Mouse (Mus musculus) heart, embryonic 10.5 days (tissue): ENCODE results near the gene Zfp456. TPM values are rescaled to one million over a fixed set of nuclear protein-coding genes. Genes with fewer than 3 reads are reported as not detected.
"Not testable (repeated sequence)": the region's sequence is repeated elsewhere in the genome, so short reads cannot be mapped to it uniquely, and the experiment has no call there.

Experiments used
- DNase-seq: peaks from one replicate; pipeline ENCODE4 v3.0.0-alpha.2; 2017; ENCODE audit warnings: low spot score
- H3K27ac ChIP-seq: fragments of 300-500 bp; sonication (generic); 2 replicates; pipeline ENCODE4 v1.5.1; 2016; ENCODE audit warnings: mild to moderate bottlenecking
- H3K27me3 ChIP-seq: fragments of 300-500 bp; sonication (generic); 2 replicates; pipeline ENCODE4 v1.6.1; 2016; ENCODE audit warnings: mild to moderate bottlenecking; ENCODE audit not compliant: poor library complexity, insufficient read depth, severe bottlenecking
- H3K36me3 ChIP-seq: fragments of 300-500 bp; sonication (generic); 2 replicates; pipeline ENCODE4 v1.6.1; 2016; ENCODE audit warnings: mild to moderate bottlenecking, moderate library complexity
- H3K4me1 ChIP-seq: fragments of 300-500 bp; sonication (generic); 2 replicates; pipeline ENCODE4 v1.6.1; 2016; ENCODE audit warnings: mild to moderate bottlenecking
- H3K4me3 ChIP-seq: fragments of 300-500 bp; sonication (generic); 2 replicates; pipeline ENCODE4 v1.5.1; 2016; ENCODE audit warnings: mild to moderate bottlenecking, moderate library complexity
- H3K9me3 ChIP-seq: fragments of 300-500 bp; sonication (generic); 2 replicates; pipeline ENCODE4 v1.6.1; 2016; ENCODE audit warnings: mild to moderate bottlenecking, moderate library complexity
- WGBS: fragments of 180-500 bp; shearing (Covaris S2); methylation state at CpG from one replicate; pipeline ENCODE4 v1.1.7; 2016; 5-methylcytosine and 5-hydroxymethylcytosine counted together
- polyA plus RNA-seq: library from polyadenylated mRNA; unstranded; fragments of >200 nt; fragmentation: Nextera tagmentation; extraction: Ambion mirVana; gene quantifications from 2 replicates; pipeline ENCODE4 v1.2.1, GENCODE M21; 2016

Gene Zfp456
- polyA plus RNA-seq: 1.2 and 1.4 TPM in 2 replicates

GRCm38 (mm10) chr13:67375050-67375911 lies at the start of gene Zfp456, which contains the start of gene Gm28041:
Gene Zfp456 (minus strand): TSS chr13:67375810.
Gene Gm28041 (minus strand): TSS chr13:67375733.
- H3K36me3 ChIP-seq, H3K9me3 ChIP-seq, H3K4me1 ChIP-seq, H3K27me3 ChIP-seq: not testable (repeated sequence)
- 10% methylated on average over 14 of the region's 15 CpGs for WGBS
- DNase-seq: peak; percentile 92
- Histone ChIP-seq H3K4me3 (peak within 1 kb of the TSS; percentile 63), H3K27ac (peak within 1 kb of the TSS; percentile 64; the same call in 1 of the 2 replicates)

- not testable (repeated sequence) for H3K4me3 ChIP-seq, H3K4me1 ChIP-seq, H3K9me3 ChIP-seq, H3K36me3 ChIP-seq, H3K27me3 ChIP-seq, DNase-seq, H3K27ac ChIP-seq
- WGBS: 83% methylated on average over 2 of the region's 2 CpGs
These were observed 46.9 kb upstream of the Zfp456 start for GRCm38 (mm10) chr13:67422532-67422931.

GRCm38 (mm10) chr13:67421207-67421857 lies 45.7 kb upstream of the Zfp456 start, which contains the start of gene Zfp459:
Gene Zfp459 (minus strand): TSS chr13:67421418.
- 3% methylated on average over 22 of the region's 22 CpGs for WGBS
- peaks cover 3% of the 10 kb centered on the region; the same call in 1 of the 2 replicates for H3K4me1 ChIP-seq
- peak within 1 kb of the TSS; percentile 84 for H3K27ac ChIP-seq
- no peaks in the 10 kb centered on the region for H3K36me3 ChIP-seq
- peak; percentile 83 for DNase-seq
- peak within 1 kb of the TSS; percentile 72 for H3K4me3 ChIP-seq
- H3K27me3 ChIP-seq: no peaks in the 10 kb centered on the region
- no peaks in the 10 kb centered on the region for H3K9me3 ChIP-seq

DNA sequence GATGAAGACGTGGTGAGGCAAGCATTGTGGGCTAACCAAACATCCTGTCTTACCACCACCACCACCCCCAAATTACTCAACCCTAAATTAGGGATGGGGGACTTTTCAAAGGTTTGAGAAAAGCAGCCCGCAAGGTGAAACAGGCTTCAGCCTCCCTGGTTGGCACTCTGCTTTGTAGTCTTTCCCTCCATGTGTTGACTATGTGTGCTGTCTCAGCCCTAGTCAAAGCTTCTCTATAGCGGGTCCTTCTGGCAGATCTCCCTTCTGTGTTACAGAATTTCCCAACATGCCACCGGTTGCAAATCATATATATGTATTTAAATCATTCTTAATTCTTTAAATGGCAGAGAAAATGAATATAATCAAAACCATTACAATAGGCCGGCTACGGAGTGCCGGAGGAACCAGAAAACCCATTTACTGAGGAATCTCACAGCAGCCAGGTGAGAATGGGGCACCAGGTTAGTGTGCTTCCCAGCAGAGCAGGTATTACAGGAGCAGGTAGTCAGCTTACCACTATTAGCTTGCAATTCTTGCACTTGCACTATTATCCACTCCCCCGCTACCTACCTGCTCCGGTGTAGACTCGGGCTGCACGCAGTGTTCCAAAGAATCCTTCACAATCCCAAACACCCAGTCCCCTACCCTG lies 45.1 kb upstream of the Zfp456 start:
- Histone ChIP-seq H3K9me3 (no peaks in the 10 kb centered on the region), H3K27me3 (no peaks in the 10 kb centered on the region), H3K4me1 (peaks cover 3% of the 10 kb centered on the region; the same call in 1 of the 2 replicates), H3K4me3 (peak overlapping the region; percentile 72), H3K27ac (peak overlapping the region; percentile 84), H3K36me3 (no peaks in the 10 kb centered on the region)
- WGBS: 34% methylated on average over 11 of the region's 11 CpGs
- no peak for DNase-seq

DNA sequence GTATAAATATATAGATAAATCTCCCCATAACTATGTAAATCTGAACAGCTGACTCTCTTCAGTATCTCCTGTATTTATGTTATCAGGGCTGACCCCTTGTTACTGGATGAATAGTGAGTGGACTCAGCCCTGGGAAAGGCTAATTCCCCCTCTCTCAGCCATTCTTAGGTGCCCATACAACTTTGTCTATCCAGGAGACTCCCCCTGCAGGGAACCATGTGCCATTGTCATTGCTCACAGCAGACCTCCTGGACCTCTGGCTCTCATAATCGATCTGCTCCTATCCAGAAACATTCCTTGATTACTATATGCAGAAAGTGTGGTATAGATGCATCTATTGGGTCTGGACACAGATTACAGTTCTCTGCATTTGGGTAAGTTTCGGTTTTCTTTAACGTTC lies 41.2 kb upstream of the Zfp456 start:
- no peak overlapping the region for H3K27ac ChIP-seq
- WGBS: 84% methylated on average over 3 of the region's 3 CpGs

GRCm38 (mm10) chr13:67415759-67416158 lies 40.1 kb upstream of the Zfp456 start:
- no peak overlapping the region for H3K4me3 ChIP-seq
- H3K27ac ChIP-seq: no peak overlapping the region
- DNase-seq: no peak
- H3K9me3 ChIP-seq: no peaks in the 10 kb centered on the region
- no peaks in the 10 kb centered on the region for H3K36me3 ChIP-seq
- H3K4me1 ChIP-seq: peaks cover under 1% of the 10 kb centered on the region; the same call in 1 of the 2 replicates
- WGBS: 81% methylated on average over 6 of the region's 6 CpGs
- no peaks in the 10 kb centered on the region for H3K27me3 ChIP-seq

More for the DNA sequence above, 41.2 kb upstream of the Zfp456 start:
- H3K27me3 ChIP-seq: no peaks in the 10 kb centered on the region
- no peak overlapping the region for H3K4me3 ChIP-seq
- H3K9me3 ChIP-seq: no peaks in the 10 kb centered on the region
- H3K36me3 ChIP-seq: no peaks in the 10 kb centered on the region
- H3K4me1 ChIP-seq: peaks cover 3% of the 10 kb centered on the region; the same call in 1 of the 2 replicates
- no peak for DNase-seq

- H3K4me3 ChIP-seq, DNase-seq, H3K27ac ChIP-seq, H3K4me1 ChIP-seq, H3K36me3 ChIP-seq, H3K27me3 ChIP-seq, H3K9me3 ChIP-seq: not testable (repeated sequence)
- 70% methylated on average over 3 of the region's 3 CpGs for WGBS
These were observed 38.0 kb upstream of the Zfp456 start for GRCm38 (mm10) chr13:67413634-67414033.

DNA sequence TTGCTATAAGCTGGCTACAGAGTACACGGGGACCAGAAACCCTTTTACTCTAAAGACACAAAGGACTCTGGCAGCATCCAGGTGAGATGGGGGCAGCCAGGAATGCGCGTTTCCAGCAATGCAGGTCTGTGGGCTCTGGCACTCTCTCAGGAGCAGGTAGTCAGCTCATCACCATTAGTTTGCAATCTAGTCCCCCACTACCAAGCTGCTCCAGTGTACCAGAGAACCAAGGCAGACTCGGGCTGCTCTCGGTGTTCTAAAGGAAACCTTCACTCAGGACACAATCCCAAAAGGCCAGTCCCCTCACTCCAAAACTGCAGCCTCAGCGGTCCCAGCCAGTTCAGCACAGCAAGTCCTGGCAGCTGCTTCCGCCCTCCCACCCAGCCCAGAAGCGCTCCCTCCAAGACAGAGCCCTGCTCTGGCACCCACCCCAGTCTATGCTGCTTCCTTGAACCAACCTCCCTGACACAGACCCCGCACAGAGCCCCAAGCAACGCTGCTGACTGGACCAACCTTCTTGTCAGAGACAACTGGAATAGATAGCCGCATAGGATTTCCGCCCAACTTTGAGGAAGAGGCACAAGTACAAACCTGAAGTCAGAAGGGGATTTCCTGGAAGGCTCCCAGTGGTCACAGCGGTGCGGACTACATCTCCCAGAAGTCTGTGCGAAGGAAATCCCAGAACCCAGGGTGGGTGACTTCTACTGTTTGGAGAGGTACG lies 23.7 kb upstream of the Zfp456 start, which contains the start of gene Zfp429:
Gene Zfp429, minus strand, starts transcription at position 637 of the 721 bp plus-strand sequence.
- peak; percentile 90 for DNase-seq
- 4% methylated on average over 16 of the region's 16 CpGs for WGBS

GRCm38 (mm10) chr13:67376255-67376654 lies 645 bp upstream of the Zfp456 start:
- not testable (repeated sequence) for H3K27me3 ChIP-seq, DNase-seq, H3K4me1 ChIP-seq, H3K27ac ChIP-seq, H3K4me3 ChIP-seq, H3K9me3 ChIP-seq, H3K36me3 ChIP-seq
- 71% methylated on average over 3 of the region's 3 CpGs for WGBS

More for the DNA sequence above, 23.7 kb upstream of the Zfp456 start, which contains the start of gene Zfp429:
- Histone ChIP-seq H3K4me3 (peak within 1 kb of the TSS; percentile 70), H3K27ac (peak within 1 kb of the TSS; percentile 83)
- H3K27me3 ChIP-seq, H3K36me3 ChIP-seq, H3K4me1 ChIP-seq, H3K9me3 ChIP-seq: not testable (repeated sequence)

- no peaks in the 10 kb centered on the region for H3K27me3 ChIP-seq
- peak within 1 kb of the TSS; percentile 90 for H3K27ac ChIP-seq
- 0% methylated on average over 15 of the region's 15 CpGs for WGBS
- H3K4me3 ChIP-seq: peak within 1 kb of the TSS; percentile 79
- H3K36me3 ChIP-seq: no peaks in the 10 kb centered on the region
- H3K4me1 ChIP-seq: no peaks in the 10 kb centered on the region; the same call in 1 of the 2 replicates
- DNase-seq: peak; percentile 93
- no peaks in the 10 kb centered on the region for H3K9me3 ChIP-seq
These were observed 15.4 kb downstream of the Zfp456 start, which contains the start of the genes Gm28044 and Zfp953 for GRCm38 (mm10) chr13:67360131-67360744. Gene Gm28044 (minus strand): TSS chr13:67360536. Gene Zfp953 (minus strand): TSS chr13:67360605.

DNA sequence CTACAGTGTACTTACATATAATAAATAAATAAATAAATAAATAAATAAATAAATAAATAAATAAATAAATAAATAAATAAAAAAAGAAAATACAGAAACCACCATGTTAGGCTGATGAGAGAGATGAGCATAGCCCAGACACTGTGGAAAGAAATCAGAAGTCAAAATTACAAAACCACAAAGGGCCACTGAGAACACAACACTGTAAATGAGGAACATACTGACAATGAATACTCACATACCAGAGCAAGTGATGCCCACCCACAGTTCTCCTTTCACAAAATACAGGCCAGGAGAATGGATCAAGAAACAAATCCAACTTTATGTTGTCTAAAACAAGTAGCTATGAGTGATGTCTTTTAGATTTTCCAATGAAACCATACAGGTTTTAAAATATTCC lies 23.8 kb downstream of the Zfp456 start:
- no peaks in the 10 kb centered on the region for H3K4me1 ChIP-seq
- H3K36me3 ChIP-seq: no peaks in the 10 kb centered on the region
- H3K9me3 ChIP-seq: no peaks in the 10 kb centered on the region
- no peaks in the 10 kb centered on the region for H3K27me3 ChIP-seq
- DNase-seq: no peak
- H3K4me3 ChIP-seq: no peak overlapping the region
- no peak overlapping the region for H3K27ac ChIP-seq

DNA sequence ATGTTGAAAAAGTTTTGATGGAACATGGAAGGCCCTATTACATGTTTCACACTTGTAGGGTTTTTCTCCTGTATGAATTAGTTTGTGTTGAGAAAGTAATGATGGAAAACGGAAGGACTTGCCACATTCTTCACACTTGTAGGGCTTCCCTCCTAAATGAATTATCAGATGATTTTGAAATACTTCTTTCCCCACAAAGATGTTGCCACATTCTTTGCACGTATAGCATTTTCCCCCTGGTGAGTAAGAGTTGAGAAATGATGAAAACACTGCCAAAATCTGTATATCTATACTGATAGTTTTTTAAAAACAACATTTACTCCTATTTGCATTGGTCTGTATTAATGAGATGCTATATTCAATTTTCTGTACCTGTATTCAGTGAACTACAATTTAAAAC lies 32.2 kb downstream of the Zfp456 start:
- H3K27me3 ChIP-seq: no peaks in the 10 kb centered on the region
- DNase-seq: no peak

More for the DNA sequence above, 32.2 kb downstream of the Zfp456 start:
- no peaks in the 10 kb centered on the region for H3K4me1 ChIP-seq
- H3K36me3 ChIP-seq: peaks cover 17% of the 10 kb centered on the region; the same call in 1 of the 2 replicates
- H3K4me3 ChIP-seq: no peak overlapping the region
- no peak overlapping the region for H3K27ac ChIP-seq
- H3K9me3 ChIP-seq: no peaks in the 10 kb centered on the region
- 85% methylated on average over 2 of the region's 2 CpGs for WGBS
